Comparison of ENCODE assay signal across 26 mouse cellular contexts in genomic region chr4:148870496-148870895, GRCm38 (mm10).
A peak's percentile ranks its signal among the peaks of the same experiment; 100 is the strongest.
DNase-seq lines count a peak whose midpoint lies in the region; ATAC-seq and TF ChIP-seq lines count a peak whose summit lies in the region.
"Had no signal": no experiment of that assay in that cellular context is flagged by ENCODE, and none has a peak within 500 bp of the region (broad histone marks: within the 10 kb centered on the region; RNA-seq: fewer than 3 reads in every experiment).

No protein-coding gene starts in this region.

- peak overlapping the region; percentile 46; the same call in 1 of the 2 replicates for H3K4me2 ChIP-seq in limb, embryonic 12.5 days
- no peak overlapping the region for H3K4me2 ChIP-seq in liver, embryonic 11.5 days
- H3K4me2 ChIP-seq: forebrain, embryonic 12.5 days; forebrain, embryonic 15.5 days; heart, embryonic 13.5 days; hindbrain, embryonic 13.5 days; intestine, embryonic 15.5 days had no signal

- TF ChIP-seq CTCF in gastrocnemius, adult 2 months (IDR thresholded peaks at IDR 0.05), result no peak

- WGBS in limb, embryonic 12.5 days, result 88% methylated on average over 4 of the region's 4 CpGs
- 86% methylated on average over 4 of the region's 4 CpGs for WGBS in liver, embryonic 11.5 days

- H3K4me1 ChIP-seq in limb, embryonic 12.5 days (replicated peaks), result peaks cover 62% of the 10 kb centered on the region
- 0 out of 2 replicates have a peak, but pooled peaks cover 4% of the 10 kb centered on the region for H3K4me1 ChIP-seq in liver, embryonic 11.5 days (replicated peaks; ENCODE audit: control insufficient read depth, insufficient read depth, low read length)

- peaks cover 65% of the 10 kb centered on the region for H3K27me3 ChIP-seq in limb, embryonic 12.5 days
- H3K27me3 ChIP-seq in liver, embryonic 11.5 days (replicated peaks; ENCODE audit: control insufficient read depth, insufficient read depth, low read length), result peaks cover 23% of the 10 kb centered on the region
- H3K27me3 ChIP-seq: heart, embryonic 13.5 days; intestine, embryonic 15.5 days had no signal

- H3K9ac ChIP-seq in limb, embryonic 12.5 days (replicated peaks), result no peak overlapping the region
- no peak overlapping the region for H3K9ac ChIP-seq in liver, embryonic 11.5 days (ENCODE audit: low read depth, low read length)
- H3K9ac ChIP-seq: forebrain, embryonic 12.5 days; forebrain, embryonic 15.5 days; hindbrain, embryonic 13.5 days; intestine, embryonic 15.5 days had no signal

- DNase-seq in gastrocnemius, adult 2 months, result no peak
- DNase-seq in gastrocnemius, postnatal 14 days, result no peak
- DNase-seq in 3134 (ENCODE audit: extremely low read depth, insufficient read length, low spot score) (peak; percentile 52), 416B (ENCODE audit: low read depth) (peak; percentile 5)
- DNase-seq in liver, embryonic 11.5 days (ENCODE audit: low spot score), result no peak
- DNase-seq in cerebellum, adult 11 months, result no peak
- DNase-seq: adrenal gland, adult 8-10 months; adrenal gland, postnatal 25 days; B cell, adult 2 months; cerebellum, adult 18-20 months; cerebellum, adult 9-10 months; cerebellum, postnatal 14 days; gastrocnemius, postnatal 10 days; heart, adult 11 months; heart, postnatal 10 days; heart, postnatal 36 days; kidney, adult 11 months had no signal

- H3K4me3 ChIP-seq in gastrocnemius, adult 2 months, result no peak overlapping the region
- H3K4me3 ChIP-seq in limb, embryonic 12.5 days (replicated peaks), result no peak overlapping the region
- no peak overlapping the region for H3K4me3 ChIP-seq in liver, embryonic 11.5 days (ENCODE audit: low read depth, low read length)
- H3K4me3 ChIP-seq: forebrain, embryonic 12.5 days; forebrain, embryonic 15.5 days; heart, embryonic 13.5 days; hindbrain, embryonic 10.5 days; hindbrain, embryonic 13.5 days; intestine, embryonic 15.5 days had no signal

- peak overlapping the region; percentile 91; the same call in 1 of the 2 replicates for H3K27ac ChIP-seq in gastrocnemius, adult 2 months
- H3K27ac ChIP-seq in limb, embryonic 12.5 days, result no peak overlapping the region
- H3K27ac ChIP-seq in liver, embryonic 11.5 days (ENCODE audit: low read depth, low read length), result no peak overlapping the region
- H3K27ac ChIP-seq: forebrain, embryonic 12.5 days; forebrain, embryonic 15.5 days; hindbrain, embryonic 13.5 days; intestine, embryonic 15.5 days had no signal

- no peak for ATAC-seq in limb, embryonic 12.5 days (ENCODE audit: insufficient number of reproducible peaks, insufficient read depth, low FRiP score, low TSS enrichment, low read depth)
- no peak for ATAC-seq in liver, embryonic 11.5 days (replicated peaks; ENCODE audit: low FRiP score)
- ATAC-seq: forebrain, embryonic 15.5 days; hindbrain, embryonic 16.5 days; intestine, embryonic 15.5 days had no signal

- intact Hi-C loops in gastrocnemius, adult 2 months (cut with DNase I), result no loop called here
- intact Hi-C loops in gastrocnemius, postnatal 14 days (cut with DNase I; ENCODE audit: low total_unique reads), result no loop called here

- H3K9me3 ChIP-seq in limb, embryonic 12.5 days, result no peaks in the 10 kb centered on the region
- H3K9me3 ChIP-seq in liver, embryonic 11.5 days (ENCODE audit: control insufficient read depth, low read length), result no peaks in the 10 kb centered on the region
- H3K9me3 ChIP-seq: forebrain, embryonic 12.5 days; forebrain, embryonic 15.5 days; G1E; heart, embryonic 13.5 days; hindbrain, embryonic 10.5 days; hindbrain, embryonic 13.5 days; intestine, embryonic 15.5 days had no signal

- H3K36me3 ChIP-seq in limb, embryonic 12.5 days, result no peaks in the 10 kb centered on the region
- H3K36me3 ChIP-seq in liver, embryonic 11.5 days (ENCODE audit: control insufficient read depth, insufficient read depth, low read length), result no peaks in the 10 kb centered on the region
- H3K36me3 ChIP-seq: forebrain, embryonic 12.5 days; forebrain, embryonic 15.5 days; G1E; heart, embryonic 13.5 days; hindbrain, embryonic 13.5 days; intestine, embryonic 15.5 days had no signal

Comparison
In these comparisons a context has a peak if more than half of its experiments do, and no peak if none do; other contexts are left out.
1. DNase-seq: peak in 3134 (single experiment) and 416B (single experiment); none in gastrocnemius, adult 2 months (single experiment), gastrocnemius, postnatal 14 days (single experiment), liver, embryonic 11.5 days (single experiment) and cerebellum, adult 11 months (single experiment).